In genomic region chr5:139389676-139390061, GRCm38 (mm10) we compare ENCODE assay signal across 9 mouse cellular contexts. TPM values are rescaled to one million over a fixed set of nuclear protein-coding genes. Genes with fewer than 3 reads are reported as not detected.
A peak's percentile ranks its signal among the peaks of the same experiment; 100 is the strongest.
DNase-seq lines count a peak whose midpoint lies in the region; ATAC-seq lines count a peak whose summit lies in the region.
"Had no signal": no experiment of that assay in that cellular context is flagged by ENCODE, and none has a peak within 500 bp of the region (broad histone marks: within the 10 kb centered on the region; RNA-seq: fewer than 3 reads in every experiment).

No protein-coding gene starts in this region.

- no peak overlapping the region for H3K4me2 ChIP-seq in forebrain, embryonic 11.5 days (ENCODE audit: low read depth, low read length, severe bottlenecking)
- H3K4me2 ChIP-seq in forebrain, embryonic 14.5 days (ENCODE audit: low read length), result no peak overlapping the region
- peak overlapping the region; percentile 67 for H3K4me2 ChIP-seq in liver, embryonic 11.5 days
- H3K4me2 ChIP-seq in neural tube, embryonic 12.5 days (replicated peaks), result no peak overlapping the region

- H3K9ac ChIP-seq in forebrain, embryonic 11.5 days (ENCODE audit: low read length), result no peak overlapping the region
- no peak overlapping the region for H3K9ac ChIP-seq in forebrain, embryonic 14.5 days (ENCODE audit: low read length)
- H3K9ac ChIP-seq in liver, embryonic 11.5 days (ENCODE audit: low read depth, low read length), result peak overlapping the region; percentile 73
- H3K9ac ChIP-seq in neural tube, embryonic 12.5 days, result no peak overlapping the region

- H3K9me3 ChIP-seq in forebrain, embryonic 11.5 days (ENCODE audit: control insufficient read depth, low read length), result no peaks in the 10 kb centered on the region
- no peaks in the 10 kb centered on the region for H3K9me3 ChIP-seq in forebrain, embryonic 14.5 days (replicated peaks; ENCODE audit: control insufficient read depth, low read length)
- H3K9me3 ChIP-seq in heart, embryonic 10.5 days, result no peaks in the 10 kb centered on the region
- H3K9me3 ChIP-seq in liver, embryonic 11.5 days (ENCODE audit: control insufficient read depth, low read length), result no peaks in the 10 kb centered on the region
- H3K9me3 ChIP-seq in neural tube, embryonic 12.5 days, result no peaks in the 10 kb centered on the region

- 0 out of 2 replicates have a peak overlapping the region, but pooled peaks have one; percentile 59 for H3K27ac ChIP-seq in forebrain, embryonic 11.5 days (ENCODE audit: low read depth, low read length)
- no peak overlapping the region for H3K27ac ChIP-seq in forebrain, embryonic 14.5 days (ENCODE audit: low read depth, low read length)
- H3K27ac ChIP-seq in heart, embryonic 10.5 days, result peak overlapping the region; percentile 78
- peak overlapping the region; percentile 100 for H3K27ac ChIP-seq in liver, embryonic 11.5 days (ENCODE audit: low read depth, low read length)
- peak overlapping the region; percentile 37; the same call in 1 of the 2 replicates for H3K27ac ChIP-seq in neural tube, embryonic 12.5 days

- no peaks in the 10 kb centered on the region for H3K4me1 ChIP-seq in forebrain, embryonic 11.5 days (replicated peaks; ENCODE audit: control insufficient read depth, insufficient read depth, low read length)
- no peaks in the 10 kb centered on the region for H3K4me1 ChIP-seq in forebrain, embryonic 14.5 days (ENCODE audit: control insufficient read depth, insufficient read depth, low read length)
- H3K4me1 ChIP-seq in heart, embryonic 10.5 days, result peaks cover 65% of the 10 kb centered on the region
- H3K4me1 ChIP-seq in liver, embryonic 11.5 days (replicated peaks; ENCODE audit: control insufficient read depth, insufficient read depth, low read length), result peaks cover 77% of the 10 kb centered on the region
- H3K4me1 ChIP-seq in neural tube, embryonic 12.5 days, result peaks cover 28% of the 10 kb centered on the region

- DNase-seq in forebrain, embryonic 11.5 days (ENCODE audit: low spot score), result no peak
- DNase-seq in forebrain, embryonic 14.5 days (ENCODE audit: low spot score), result no peak
- peak; percentile 48 for DNase-seq in embryo, embryonic 11 days
- DNase-seq in heart, embryonic 10.5 days (ENCODE audit: low spot score), result peak; percentile 94
- DNase-seq in kidney, adult 9 months, result peak; percentile 49
- DNase-seq in liver, embryonic 11.5 days (ENCODE audit: low spot score), result peak; percentile 75
- no peak for DNase-seq in cerebellum, adult 11-12 months

- H3K4me3 ChIP-seq in forebrain, embryonic 11.5 days (ENCODE audit: low read depth, low read length), result no peak overlapping the region
- H3K4me3 ChIP-seq in forebrain, embryonic 14.5 days (ENCODE audit: low read depth, low read length), result no peak overlapping the region
- H3K4me3 ChIP-seq in heart, embryonic 10.5 days, result no peak overlapping the region; the same call in 1 of the 2 replicates
- peak overlapping the region; percentile 40 for H3K4me3 ChIP-seq in liver, embryonic 11.5 days (ENCODE audit: low read depth, low read length)
- H3K4me3 ChIP-seq in neural tube, embryonic 12.5 days, result no peak overlapping the region

- H3K27me3 ChIP-seq in forebrain, embryonic 11.5 days (ENCODE audit: control insufficient read depth, insufficient read depth, low read length), result no peaks in the 10 kb centered on the region
- H3K27me3 ChIP-seq in forebrain, embryonic 14.5 days (replicated peaks; ENCODE audit: control insufficient read depth, insufficient read depth, low read length), result no peaks in the 10 kb centered on the region
- H3K27me3 ChIP-seq in heart, embryonic 10.5 days (ENCODE audit: insufficient read depth, poor library complexity, severe bottlenecking), result peaks cover 8% of the 10 kb centered on the region; the same call in 1 of the 2 replicates
- H3K27me3 ChIP-seq in liver, embryonic 11.5 days (replicated peaks; ENCODE audit: control insufficient read depth, insufficient read depth, low read length), result no peaks in the 10 kb centered on the region
- no peaks in the 10 kb centered on the region for H3K27me3 ChIP-seq in neural tube, embryonic 12.5 days (replicated peaks)
- H3K27me3 ChIP-seq: CH12.LX had no signal

- no peaks in the 10 kb centered on the region for H3K36me3 ChIP-seq in forebrain, embryonic 11.5 days (ENCODE audit: control insufficient read depth, insufficient read depth, low read length)
- H3K36me3 ChIP-seq in forebrain, embryonic 14.5 days (ENCODE audit: control insufficient read depth, insufficient read depth, low read length), result no peaks in the 10 kb centered on the region
- H3K36me3 ChIP-seq in heart, embryonic 10.5 days, result peaks cover 17% of the 10 kb centered on the region
- peaks cover 16% of the 10 kb centered on the region for H3K36me3 ChIP-seq in liver, embryonic 11.5 days (ENCODE audit: control insufficient read depth, insufficient read depth, low read length)
- no peaks in the 10 kb centered on the region for H3K36me3 ChIP-seq in neural tube, embryonic 12.5 days

- WGBS in forebrain, embryonic 11.5 days, result 65% methylated on average over 6 of the region's 6 CpGs
- WGBS in forebrain, embryonic 14.5 days, result 61% methylated on average over 6 of the region's 6 CpGs
- 22% methylated on average over 6 of the region's 6 CpGs for WGBS in heart, embryonic 10.5 days
- WGBS in liver, embryonic 11.5 days, result 11% methylated on average over 6 of the region's 6 CpGs
- 34% methylated on average over 6 of the region's 6 CpGs for WGBS in neural tube, embryonic 12.5 days

- 0 out of 2 replicates have a peak, but pooled peaks have one; percentile 30 for ATAC-seq in forebrain, embryonic 11.5 days (replicated peaks; ENCODE audit: low FRiP score)
- no peak for ATAC-seq in forebrain, embryonic 14.5 days
- peak; percentile 85 for ATAC-seq in liver, embryonic 11.5 days (replicated peaks; ENCODE audit: low FRiP score)
- ATAC-seq in neural tube, embryonic 12.5 days (ENCODE audit: low FRiP score, low read depth), result no peak

RNA-seq across cellular contexts. Expression of gene Gpr146, which starts 12.2 kb away (rescaled TPM):
- polyA plus RNA-seq in forebrain, embryonic 11.5 days (2014; fragmentation: Nextera tagmentation; extraction: Ambion mirVana), result 1.8 and 1.9 TPM in 2 replicates
- 0.85 and 0.93 TPM in 2 replicates for polyA plus RNA-seq in forebrain, embryonic 14.5 days (2014; fragmentation: Nextera tagmentation; extraction: Ambion mirVana)
- 5.6 and 5.7 TPM in 2 replicates for polyA plus RNA-seq in heart, embryonic 10.5 days (2016; fragmentation: Nextera tagmentation; extraction: Ambion mirVana)
- 13.4 and 15.1 TPM in 2 replicates for polyA plus RNA-seq in liver, embryonic 11.5 days (2014; fragmentation: Nextera tagmentation; extraction: Ambion mirVana)
- polyA plus RNA-seq in neural tube, embryonic 12.5 days (2016; fragmentation: Nextera tagmentation; extraction: Ambion mirVana), result 1.9 and 2.3 TPM in 2 replicates

RNA-seq across cellular contexts. Expression of gene C130050O18Rik, which starts 15.4 kb away (rescaled TPM):
- 0.17 and 0.23 TPM in 2 replicates for polyA plus RNA-seq in forebrain, embryonic 11.5 days (2014; fragmentation: Nextera tagmentation; extraction: Ambion mirVana)
- polyA plus RNA-seq in forebrain, embryonic 14.5 days (2014; fragmentation: Nextera tagmentation; extraction: Ambion mirVana), result 0.18 TPM in 1 of 2 replicates, not detected in the other
- polyA plus RNA-seq in heart, embryonic 10.5 days (2016; fragmentation: Nextera tagmentation; extraction: Ambion mirVana), result 0.28 and 0.45 TPM in 2 replicates
- polyA plus RNA-seq in liver, embryonic 11.5 days (2014; fragmentation: Nextera tagmentation; extraction: Ambion mirVana), result 1.5 and 1.6 TPM in 2 replicates
- polyA plus RNA-seq in neural tube, embryonic 12.5 days (2016; fragmentation: Nextera tagmentation; extraction: Ambion mirVana), result 0.20 and 0.33 TPM in 2 replicates

RNA-seq across cellular contexts. Expression of gene Gper1, which starts 33.3 kb away (rescaled TPM):
- polyA plus RNA-seq in forebrain, embryonic 11.5 days (2014; fragmentation: Nextera tagmentation; extraction: Ambion mirVana), result 1.7 and 1.9 TPM in 2 replicates
- polyA plus RNA-seq in forebrain, embryonic 14.5 days (2014; fragmentation: Nextera tagmentation; extraction: Ambion mirVana), result 10.0 and 10.2 TPM in 2 replicates
- 0.26 and 0.36 TPM in 2 replicates for polyA plus RNA-seq in heart, embryonic 10.5 days (2016; fragmentation: Nextera tagmentation; extraction: Ambion mirVana)
- polyA plus RNA-seq in liver, embryonic 11.5 days (2014; fragmentation: Nextera tagmentation; extraction: Ambion mirVana), result 0.38 and 0.58 TPM in 2 replicates
- polyA plus RNA-seq in neural tube, embryonic 12.5 days (2016; fragmentation: Nextera tagmentation; extraction: Ambion mirVana), result 7.2 and 7.8 TPM in 2 replicates

RNA-seq across cellular contexts. Expression of gene Cyp2w1, which starts 37.3 kb away (rescaled TPM):
- not detected in 2 replicates for polyA plus RNA-seq in forebrain, embryonic 11.5 days (2014; fragmentation: Nextera tagmentation; extraction: Ambion mirVana)
- polyA plus RNA-seq in forebrain, embryonic 14.5 days (2014; fragmentation: Nextera tagmentation; extraction: Ambion mirVana), result not detected in 2 replicates
- polyA plus RNA-seq in heart, embryonic 10.5 days (2016; fragmentation: Nextera tagmentation; extraction: Ambion mirVana), result not detected in 2 replicates
- polyA plus RNA-seq in liver, embryonic 11.5 days (2014; fragmentation: Nextera tagmentation; extraction: Ambion mirVana), result not detected in 2 replicates
- polyA plus RNA-seq in neural tube, embryonic 12.5 days (2016; fragmentation: Nextera tagmentation; extraction: Ambion mirVana), result 0.13 TPM in 1 of 2 replicates, not detected in the other

RNA-seq across cellular contexts. Expression of gene Cox19, which starts 38.5 kb away (rescaled TPM):
- 103 and 130 TPM in 2 replicates for polyA plus RNA-seq in forebrain, embryonic 11.5 days (2014; fragmentation: Nextera tagmentation; extraction: Ambion mirVana)
- polyA plus RNA-seq in forebrain, embryonic 14.5 days (2014; fragmentation: Nextera tagmentation; extraction: Ambion mirVana), result 127 and 155 TPM in 2 replicates
- polyA plus RNA-seq in heart, embryonic 10.5 days (2016; fragmentation: Nextera tagmentation; extraction: Ambion mirVana), result 76.3 and 93.2 TPM in 2 replicates
- polyA plus RNA-seq in liver, embryonic 11.5 days (2014; fragmentation: Nextera tagmentation; extraction: Ambion mirVana), result 98.1 and 103 TPM in 2 replicates
- 124 and 127 TPM in 2 replicates for polyA plus RNA-seq in neural tube, embryonic 12.5 days (2016; fragmentation: Nextera tagmentation; extraction: Ambion mirVana)

Comparison
In these comparisons a context has a peak if more than half of its experiments do, and no peak if none do; other contexts are left out.
1. ATAC-seq: peak in forebrain, embryonic 11.5 days (single experiment) and liver, embryonic 11.5 days (single experiment); none in forebrain, embryonic 14.5 days (single experiment) and neural tube, embryonic 12.5 days (single experiment).
2. DNase-seq: peak in embryo, embryonic 11 days (single experiment), heart, embryonic 10.5 days (single experiment), kidney, adult 9 months (single experiment) and liver, embryonic 11.5 days (single experiment); none in forebrain, embryonic 11.5 days (single experiment), forebrain, embryonic 14.5 days (single experiment) and cerebellum, adult 11-12 months (single experiment).